Mouse (Mus musculus): ENCODE data around the gene Dnajc11. TPM values are rescaled to one million over a fixed set of nuclear protein-coding genes. Genes with fewer than 3 reads are reported as not detected.

Gene Dnajc11
- total and polyA plus RNA-seq, 2 experiments from 2014 or later = 75.9 to 88.5 TPM

DNA sequence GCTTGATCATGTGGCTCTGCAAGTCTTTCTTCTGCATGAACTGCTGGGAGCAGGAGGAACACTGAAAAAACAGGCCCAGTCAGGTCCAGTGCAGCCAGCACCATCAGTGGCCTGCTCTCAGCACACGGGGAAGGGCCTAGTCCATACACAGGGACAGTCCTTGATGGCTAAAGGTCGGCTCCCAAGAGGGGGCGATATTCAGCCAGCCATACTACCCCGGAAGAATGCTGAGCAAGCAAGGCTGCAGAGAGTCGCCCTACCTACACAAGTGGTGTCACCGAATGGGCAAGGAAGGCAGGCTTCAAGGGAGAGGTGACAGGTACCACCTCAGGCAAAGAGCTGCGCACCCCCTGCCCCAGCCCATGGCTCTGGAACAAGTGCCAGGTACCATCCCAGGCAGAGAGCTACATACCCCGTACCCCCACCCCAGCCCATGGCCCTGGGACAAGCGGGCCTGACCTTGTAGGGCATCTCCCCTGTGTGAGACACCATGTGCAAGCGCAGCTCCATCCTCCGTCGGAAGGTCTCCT lies 88.1 kb downstream of the Dnajc11 start:
- Histone ChIP-seq H3K4me2 (ENCODE audit: low read depth, low read length, poor library complexity, severe bottlenecking) (no peak overlapping the region), H3K9ac (replicated peaks; ENCODE audit: low read length, poor library complexity, severe bottlenecking) (no peak overlapping the region), H3K4me3 (ENCODE audit: low read depth, low read length) (no peak overlapping the region), H3K27me3 (ENCODE audit: insufficient read depth, low read length) (no peaks in the 10 kb centered on the region), H3K36me3 (ENCODE audit: insufficient read depth, low read length) (peaks cover 59% of the 10 kb centered on the region), H3K9me3 (ENCODE audit: low read length) (no peaks in the 10 kb centered on the region), H3K27ac (ENCODE audit: low read depth, low read length) (no peak overlapping the region), H3K4me1 (ENCODE audit: insufficient read depth, low read length) (peaks cover 12% of the 10 kb centered on the region)
- WGBS = 78% methylated on average over 12 of the region's 12 CpGs
- TF ChIP-seq CTCF (IDR thresholded peaks at IDR 0.05) = no peak
- ATAC-seq (ENCODE audit: low FRiP score) = no peak
- no peak for DNase-seq (ENCODE audit: low spot score)

DNA sequence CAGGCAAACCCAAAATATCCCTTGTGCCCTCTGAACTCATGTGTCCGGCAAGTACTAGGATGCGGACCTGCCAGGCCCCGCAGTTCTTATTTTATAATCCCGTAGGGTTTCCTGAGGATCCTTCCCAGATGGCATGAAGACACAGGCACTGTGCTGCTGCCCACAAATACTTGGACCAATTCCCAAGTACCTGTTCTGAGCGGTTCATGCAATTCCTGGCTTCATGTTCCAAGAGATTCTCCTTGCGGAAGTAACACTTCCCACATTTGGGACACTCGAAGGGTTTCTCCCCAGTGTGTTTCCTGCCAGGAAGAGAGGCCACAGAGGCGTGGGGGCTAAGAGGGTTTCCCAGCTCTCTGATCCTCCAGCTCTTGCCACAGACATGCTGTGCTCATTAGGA lies 89.0 kb downstream of the Dnajc11 start:
- ATAC-seq (ENCODE audit: low FRiP score) = no peak
- peaks cover 59% of the 10 kb centered on the region for H3K36me3 ChIP-seq (ENCODE audit: insufficient read depth, low read length)

DNA sequence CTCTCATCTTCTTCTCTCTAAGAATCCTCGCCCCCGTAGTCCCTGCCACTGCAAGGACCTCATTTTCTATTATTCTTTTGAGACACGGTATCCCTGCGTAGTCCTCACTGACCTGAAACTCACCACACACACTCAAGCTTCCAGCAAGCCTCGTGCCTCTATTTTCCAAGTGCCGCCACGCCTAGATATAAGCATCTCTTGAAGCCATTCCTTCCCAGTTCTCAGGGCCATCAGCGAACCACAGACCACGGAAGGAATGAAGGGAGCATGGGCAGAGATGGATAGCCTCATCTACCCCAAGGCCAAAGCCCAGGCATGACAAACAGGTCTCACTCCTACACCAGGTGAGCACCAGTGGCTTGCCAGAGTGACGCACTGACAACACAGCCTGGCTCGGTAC lies 91.0 kb downstream of the Dnajc11 start:
- H3K36me3 ChIP-seq (ENCODE audit: insufficient read depth, low read length) = peaks cover 43% of the 10 kb centered on the region
- no peak overlapping the region for H3K4me2 ChIP-seq (ENCODE audit: low read depth, low read length, poor library complexity, severe bottlenecking)
- H3K27ac ChIP-seq (ENCODE audit: low read depth, low read length) = no peak overlapping the region
- no peak overlapping the region for H3K4me3 ChIP-seq (ENCODE audit: low read depth, low read length)
- 93% methylated on average over 11 of the region's 11 CpGs for whole genome bisulfite sequencing
- no peaks in the 10 kb centered on the region for H3K27me3 ChIP-seq (ENCODE audit: insufficient read depth, low read length)
- no peak for TF ChIP-seq CTCF (IDR thresholded peaks at IDR 0.05)
- peaks cover 25% of the 10 kb centered on the region for H3K4me1 ChIP-seq (ENCODE audit: insufficient read depth, low read length)
- ATAC-seq (ENCODE audit: low FRiP score) (no peak), DNase-seq (ENCODE audit: low spot score) (no peak)
- no peaks in the 10 kb centered on the region for H3K9me3 ChIP-seq (ENCODE audit: low read length)
- H3K9ac ChIP-seq (replicated peaks; ENCODE audit: low read length, poor library complexity, severe bottlenecking) = no peak overlapping the region

More for the DNA sequence above, 89.0 kb downstream of the Dnajc11 start:
- H3K4me2 ChIP-seq (ENCODE audit: low read depth, low read length, poor library complexity, severe bottlenecking) = no peak overlapping the region
- H3K9ac ChIP-seq (replicated peaks; ENCODE audit: low read length, poor library complexity, severe bottlenecking) = no peak overlapping the region
- H3K27ac ChIP-seq (ENCODE audit: low read depth, low read length) = no peak overlapping the region
- H3K27me3 ChIP-seq (ENCODE audit: insufficient read depth, low read length) = no peaks in the 10 kb centered on the region
- no peak for DNase-seq (ENCODE audit: low spot score)
- TF ChIP-seq CTCF (IDR thresholded peaks at IDR 0.05) = no peak
- H3K9me3 ChIP-seq (ENCODE audit: low read length) = no peaks in the 10 kb centered on the region
- H3K4me1 ChIP-seq (ENCODE audit: insufficient read depth, low read length) = peaks cover 15% of the 10 kb centered on the region
- whole genome bisulfite sequencing = 93% methylated on average over 8 of the region's 8 CpGs
- no peak overlapping the region for H3K4me3 ChIP-seq (ENCODE audit: low read depth, low read length)

DNA sequence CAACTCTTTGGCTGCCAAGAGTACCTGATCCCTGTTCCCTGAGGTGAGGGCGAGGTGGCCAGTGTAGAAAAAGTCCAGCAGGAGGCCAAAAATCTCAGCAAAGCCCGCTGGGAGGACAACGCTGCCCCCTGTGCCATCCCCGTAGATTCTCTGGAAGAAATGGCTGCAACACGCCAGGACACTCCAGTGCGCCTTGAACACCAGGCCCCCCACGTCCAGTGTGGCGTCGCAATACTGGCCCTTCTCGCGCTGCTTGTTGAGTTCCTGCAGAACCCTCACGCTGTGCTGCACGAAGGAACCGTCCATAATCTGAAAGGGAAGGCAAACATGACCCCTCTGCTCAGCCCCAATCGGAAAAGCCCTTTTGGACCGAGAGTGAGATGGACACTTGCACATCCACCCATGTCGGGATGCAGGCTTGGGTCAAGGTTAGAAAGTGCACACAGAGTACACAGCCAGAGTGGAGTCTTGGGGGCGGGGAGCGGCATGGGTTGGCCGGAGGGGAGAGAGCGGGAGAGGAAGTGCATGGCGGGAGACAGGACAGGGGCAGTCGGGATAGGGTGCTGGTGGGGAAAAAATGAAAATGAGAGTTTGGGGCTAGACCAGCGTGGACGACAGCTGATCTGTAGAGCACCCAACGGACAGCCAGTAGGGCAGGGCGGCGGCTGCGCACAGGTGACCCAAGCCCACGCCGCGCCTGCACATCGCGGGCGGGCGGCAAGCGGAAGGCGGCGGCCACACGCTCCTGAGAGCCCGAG lies 93.4 kb downstream of the Dnajc11 start:
- H3K27ac ChIP-seq (ENCODE audit: low read depth, low read length) = peak overlapping the region; percentile 68; the same call in 1 of the 2 replicates
- H3K9ac ChIP-seq (replicated peaks; ENCODE audit: low read length, poor library complexity, severe bottlenecking) = peak overlapping the region; percentile 63
- no peaks in the 10 kb centered on the region for H3K27me3 ChIP-seq (ENCODE audit: insufficient read depth, low read length)
- no peaks in the 10 kb centered on the region for H3K9me3 ChIP-seq (ENCODE audit: low read length)
- peak overlapping the region; percentile 61 for H3K4me3 ChIP-seq (ENCODE audit: low read depth, low read length)
- DNase-seq (ENCODE audit: low spot score) = peak; percentile 17
- 3% methylated on average over 39 of the region's 41 CpGs for WGBS
- peak overlapping the region; percentile 75 for H3K4me2 ChIP-seq (ENCODE audit: low read depth, low read length, poor library complexity, severe bottlenecking)
- H3K36me3 ChIP-seq (ENCODE audit: insufficient read depth, low read length) = peaks cover 19% of the 10 kb centered on the region
- peaks cover 31% of the 10 kb centered on the region for H3K4me1 ChIP-seq (ENCODE audit: insufficient read depth, low read length)
- peak; percentile 24; the same call in 1 of the 2 replicates for TF ChIP-seq CTCF (IDR thresholded peaks at IDR 0.05)
- peak; percentile 68 for ATAC-seq (ENCODE audit: low FRiP score)

DNA sequence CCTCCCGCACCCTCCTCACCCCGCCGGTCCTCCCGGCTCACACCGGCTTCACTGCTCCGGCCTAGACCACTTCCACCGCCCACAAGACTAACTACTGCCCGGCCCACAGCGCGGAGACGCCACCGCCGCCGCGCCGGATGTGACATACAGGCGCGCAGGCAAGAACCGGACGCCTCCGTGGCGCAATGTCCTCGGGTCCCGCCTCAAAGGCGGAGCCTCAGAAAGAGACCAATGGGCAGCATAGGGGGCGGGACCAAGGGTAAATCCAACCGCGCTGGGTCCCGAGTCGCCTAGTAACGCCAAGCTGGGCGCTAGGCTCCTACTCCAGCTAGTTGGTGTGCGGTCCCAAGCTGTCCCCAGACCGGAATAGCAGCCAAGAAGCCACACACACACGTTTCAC lies 94.0 kb downstream of the Dnajc11 start, which contains the start of gene Zbtb48:
Zbtb48 (minus strand) TSS at position 148 of the 400 bp plus-strand sequence.
- H3K4me1 ChIP-seq (ENCODE audit: insufficient read depth, low read length) = peaks cover 31% of the 10 kb centered on the region
- ATAC-seq (ENCODE audit: low FRiP score) (peak; percentile 97), DNase-seq (ENCODE audit: low spot score) (peak; percentile 98)
- WGBS = under 1% methylated on average over 35 of the region's 35 CpGs
- peak within 1 kb of the TSS; percentile 75 for H3K4me2 ChIP-seq (ENCODE audit: low read depth, low read length, poor library complexity, severe bottlenecking)
- TF ChIP-seq CTCF (IDR thresholded peaks at IDR 0.05) = no peak
- no peaks in the 10 kb centered on the region for H3K9me3 ChIP-seq (ENCODE audit: low read length)
- H3K36me3 ChIP-seq (ENCODE audit: insufficient read depth, low read length) = peaks cover 14% of the 10 kb centered on the region
- H3K4me3 ChIP-seq (ENCODE audit: low read depth, low read length) = peak within 1 kb of the TSS; percentile 61
- H3K27ac ChIP-seq (ENCODE audit: low read depth, low read length) = peak within 1 kb of the TSS; percentile 69
- H3K9ac ChIP-seq (replicated peaks; ENCODE audit: low read length, poor library complexity, severe bottlenecking) = peak within 1 kb of the TSS; percentile 63
- H3K27me3 ChIP-seq (ENCODE audit: insufficient read depth, low read length) = no peaks in the 10 kb centered on the region

DNA sequence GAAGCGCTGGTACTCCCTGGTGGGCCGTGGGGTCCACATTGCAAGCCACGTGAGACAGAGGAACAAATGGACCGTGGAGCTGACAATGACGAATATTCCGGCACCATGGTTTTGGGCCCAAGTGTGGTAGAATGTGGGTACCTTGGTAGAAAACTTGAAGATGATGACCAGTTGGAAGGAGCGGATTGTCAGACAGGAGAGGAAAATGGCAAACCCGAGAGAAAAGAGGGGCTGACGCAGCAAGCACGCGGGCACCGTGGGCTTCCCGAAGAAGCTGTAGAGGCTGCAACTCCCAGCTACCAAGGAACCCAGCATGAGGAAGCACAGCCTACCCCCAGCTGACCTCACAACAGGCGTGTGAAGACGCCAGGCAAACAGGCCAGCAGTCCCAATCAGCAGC lies 95.0 kb downstream of the Dnajc11 start:
- H3K4me1 ChIP-seq (ENCODE audit: insufficient read depth, low read length) = peaks cover 31% of the 10 kb centered on the region
- no peak for TF ChIP-seq CTCF (IDR thresholded peaks at IDR 0.05)
- no peak for DNase-seq (ENCODE audit: low spot score)
- 64% methylated on average over 15 of the region's 15 CpGs for WGBS
- peak overlapping the region; percentile 61 for H3K4me3 ChIP-seq (ENCODE audit: low read depth, low read length)
- peak overlapping the region; percentile 75 for H3K4me2 ChIP-seq (ENCODE audit: low read depth, low read length, poor library complexity, severe bottlenecking)
- peak overlapping the region; percentile 69; the same call in 1 of the 2 replicates for H3K27ac ChIP-seq (ENCODE audit: low read depth, low read length)
- H3K9ac ChIP-seq (replicated peaks; ENCODE audit: low read length, poor library complexity, severe bottlenecking) = peak overlapping the region; percentile 63
- H3K36me3 ChIP-seq (ENCODE audit: insufficient read depth, low read length) = peaks cover 7% of the 10 kb centered on the region
- H3K9me3 ChIP-seq (ENCODE audit: low read length) = no peaks in the 10 kb centered on the region
- no peaks in the 10 kb centered on the region for H3K27me3 ChIP-seq (ENCODE audit: insufficient read depth, low read length)
- ATAC-seq (ENCODE audit: low FRiP score) = no peak
